Mouse (Mus musculus) heart, postnatal 14 days (tissue): ENCODE data around the gene Strn4. TPM values are rescaled to one million over a fixed set of nuclear protein-coding genes. Genes with fewer than 3 reads are reported as not detected.
A peak's percentile ranks its signal among the peaks of the same experiment; 100 is the strongest.

Experiments
- DNase-seq, 2 experiments: peaks; one replicate each; pipeline ENCODE4 v3.0.0; 2021 to 2022
- intact Hi-C: fragments of 180-260 bp; cut with DNase I; formaldehyde crosslinking; loops from one replicate; pipeline ENCODE4 v1.15.1; 2025
- total RNA-seq, 2 experiments: library from RNA; stranded (reverse); gene quantifications; 2 replicates each; pipeline ENCODE4 v1.2.3; 2021

Gene Strn4
- total RNA-seq, 2 experiments from 2014 or later: 65.3 to 69.1 TPM

DNA sequence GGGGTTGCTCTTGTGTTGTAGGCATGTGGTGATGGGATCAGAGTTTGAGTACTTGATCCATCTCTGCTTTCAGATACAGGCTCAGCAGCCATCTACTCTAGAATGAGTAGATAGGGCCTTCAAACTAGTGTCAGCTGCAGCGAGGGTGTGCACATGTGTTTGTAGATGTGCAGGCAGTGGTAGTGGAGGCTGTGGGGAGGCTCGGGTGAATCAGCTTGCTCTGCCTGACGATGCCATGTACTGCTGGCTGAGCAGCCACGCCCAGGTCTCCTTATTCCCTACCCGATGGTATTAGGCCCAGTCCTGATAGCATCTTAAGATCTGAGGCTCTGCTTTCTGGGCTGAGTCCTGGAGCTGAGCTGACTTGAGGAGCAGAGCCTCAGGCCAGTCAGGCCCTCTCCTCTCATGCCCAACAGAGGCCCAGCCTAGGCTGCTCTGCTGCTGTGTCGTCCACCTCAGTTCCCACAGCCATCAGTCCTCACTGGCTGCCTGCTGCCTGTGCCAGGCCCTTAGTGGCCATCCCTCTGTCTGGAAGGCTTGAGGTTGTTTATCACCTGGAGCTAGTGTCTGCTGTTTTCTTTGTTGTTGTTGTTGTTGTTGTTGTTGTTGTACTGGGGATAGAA lies 23.2 kb downstream of the Strn4 start:
- intact Hi-C loops: no loop called here
- no peak for DNase-seq

DNA sequence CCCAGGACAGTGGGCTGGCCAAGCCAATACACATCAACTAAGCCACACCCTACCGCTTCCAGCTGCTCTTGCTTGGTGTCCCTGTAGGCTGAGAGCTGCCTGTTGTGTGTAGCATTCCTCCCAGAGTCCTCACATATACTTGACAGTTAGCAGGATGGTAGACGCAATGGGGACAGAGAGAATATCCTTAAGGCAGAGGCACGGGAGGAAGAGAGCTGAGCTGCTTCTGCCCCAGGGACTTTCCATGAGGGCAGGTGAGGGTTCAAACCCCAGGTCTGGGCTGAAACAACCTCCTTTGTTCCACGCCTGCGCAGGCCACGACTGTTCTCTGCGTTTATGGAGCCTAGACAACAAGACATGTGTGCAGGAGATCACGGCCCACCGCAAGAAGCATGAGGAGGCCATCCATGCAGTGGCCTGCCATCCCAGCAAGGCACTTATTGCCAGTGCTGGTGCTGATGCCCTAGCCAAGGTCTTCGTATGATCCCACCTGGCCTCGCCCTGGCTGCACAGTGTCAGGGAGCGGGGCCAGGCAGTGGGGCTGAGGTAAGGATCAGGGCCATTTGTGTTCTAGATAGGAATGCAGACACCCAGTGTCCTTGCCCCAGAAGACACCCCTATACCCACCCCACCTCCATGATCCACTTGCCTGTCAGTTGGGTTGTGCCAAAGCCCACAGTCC lies 23.9 kb downstream of the Strn4 start:
- intact Hi-C loops: no loop called here
- no peak for DNase-seq

DNA sequence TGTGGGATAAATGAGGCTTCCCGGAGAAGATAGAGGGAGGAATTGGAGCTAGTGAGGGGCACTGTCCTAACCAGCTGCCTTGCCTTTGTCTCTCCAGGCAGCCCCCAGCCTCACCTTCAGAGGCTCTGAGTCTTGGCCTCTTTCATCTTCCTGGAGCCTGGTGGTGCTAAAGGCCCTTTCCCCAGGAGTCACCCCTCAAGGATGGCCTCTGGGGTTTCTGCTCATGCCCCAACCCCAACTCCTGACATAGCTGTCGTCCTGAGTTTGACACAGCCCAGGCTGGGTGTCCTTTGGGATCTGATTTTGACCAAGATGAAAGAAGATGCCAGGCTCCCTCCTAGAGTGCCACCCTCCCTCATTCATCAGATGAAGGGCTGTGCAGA lies 24.4 kb downstream of the Strn4 start:
- intact Hi-C loops: no loop called here
- no peak for DNase-seq

DNA sequence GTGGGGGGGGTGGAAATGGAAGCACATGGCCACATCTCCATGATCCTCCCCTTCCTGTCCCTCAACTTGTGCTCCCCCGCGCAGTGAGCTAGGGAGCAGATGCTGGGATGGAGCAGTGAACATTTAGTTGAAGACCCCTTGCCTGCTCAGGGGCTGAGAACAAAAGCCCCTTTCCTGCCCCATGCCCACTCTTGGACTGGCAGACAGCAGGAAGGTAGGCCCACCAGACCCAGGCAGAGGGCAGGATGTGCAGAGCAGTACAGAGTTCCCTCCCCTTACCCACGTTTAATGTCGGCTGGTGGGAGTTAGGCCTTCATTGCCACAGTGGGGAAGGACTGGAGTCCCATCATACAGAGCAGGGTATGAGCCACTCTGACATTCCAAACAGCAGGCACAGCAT lies 25.4 kb downstream of the Strn4 start:
- no peak for DNase-seq
- intact Hi-C loops: no loop called here

DNA sequence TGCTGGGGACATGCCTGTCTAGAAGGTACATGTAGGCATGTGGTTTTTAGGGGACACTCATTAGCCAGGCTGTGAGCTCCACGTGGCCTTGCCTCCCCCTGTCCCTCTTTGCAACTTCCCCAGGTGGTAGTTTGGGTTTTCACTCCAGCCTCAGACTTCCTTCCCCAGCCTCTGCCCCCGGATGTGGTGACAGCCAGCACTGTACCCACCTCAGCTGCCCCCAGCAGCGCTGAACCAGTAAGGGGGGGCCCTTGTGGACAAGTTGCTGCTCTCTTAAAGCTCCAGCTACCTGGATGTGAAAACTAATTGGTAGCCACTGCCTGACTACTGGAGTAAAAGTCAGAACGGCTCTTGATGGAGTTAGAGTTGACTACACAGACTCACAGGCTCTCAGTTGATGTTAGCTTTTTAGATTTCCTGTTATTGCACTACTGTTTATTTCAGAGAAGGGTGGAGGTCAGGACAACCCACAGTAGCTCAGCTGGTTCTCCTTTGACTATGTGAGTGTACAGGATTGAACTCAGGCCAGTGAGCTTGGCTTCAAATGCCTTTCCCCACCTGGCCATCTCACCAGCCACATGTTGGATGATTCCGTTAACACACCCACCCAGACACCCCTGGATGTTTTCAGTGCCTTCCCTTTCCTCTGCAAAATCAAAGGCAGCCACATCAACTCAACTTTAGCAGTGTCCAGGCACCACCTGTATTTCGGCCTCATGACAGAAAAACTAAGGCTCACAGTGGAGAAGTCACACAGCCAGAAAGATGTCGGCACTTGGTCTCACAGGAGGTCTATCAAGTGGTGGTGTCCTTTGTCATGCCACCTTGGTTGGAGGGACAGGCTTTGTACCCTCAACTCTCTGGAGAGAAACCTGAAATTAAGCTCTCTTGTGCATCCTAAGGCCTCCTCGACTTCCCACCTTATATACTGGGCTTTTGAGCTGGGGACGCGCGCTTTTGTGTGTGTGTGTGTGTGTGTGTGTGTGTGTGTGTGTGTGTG lies 26.2 kb downstream of the Strn4 start:
- no peak for DNase-seq
- intact Hi-C loops: no loop called here

DNA sequence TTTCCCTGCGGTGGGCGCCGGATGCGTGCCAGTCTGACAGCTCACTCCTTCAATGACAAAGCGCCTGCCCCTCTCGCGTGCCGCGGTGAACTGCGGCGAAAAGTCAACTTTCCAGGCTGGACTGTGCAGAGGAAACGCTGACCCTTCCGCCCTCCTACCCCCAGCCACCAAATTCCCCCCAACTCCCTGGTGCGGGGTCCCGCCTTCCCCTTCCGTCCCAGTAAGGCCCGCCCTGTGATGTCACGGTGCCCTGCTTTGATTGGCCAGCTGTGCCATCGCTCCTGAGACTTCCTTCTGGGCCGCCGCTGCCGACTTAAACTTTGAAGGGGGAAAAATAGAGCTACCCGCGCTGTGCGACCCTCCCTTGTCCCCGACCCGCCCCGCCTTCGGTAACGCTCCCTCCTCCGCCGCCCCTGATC lies 27.0 kb downstream of the Strn4 start, which contains the start of gene Prkd2:
Gene Prkd2 (plus strand): TSS at position 258 of the 419 bp plus-strand sequence.
- intact Hi-C loops: no loop called here
- DNase-seq: peak; percentile 91 to 95

DNA sequence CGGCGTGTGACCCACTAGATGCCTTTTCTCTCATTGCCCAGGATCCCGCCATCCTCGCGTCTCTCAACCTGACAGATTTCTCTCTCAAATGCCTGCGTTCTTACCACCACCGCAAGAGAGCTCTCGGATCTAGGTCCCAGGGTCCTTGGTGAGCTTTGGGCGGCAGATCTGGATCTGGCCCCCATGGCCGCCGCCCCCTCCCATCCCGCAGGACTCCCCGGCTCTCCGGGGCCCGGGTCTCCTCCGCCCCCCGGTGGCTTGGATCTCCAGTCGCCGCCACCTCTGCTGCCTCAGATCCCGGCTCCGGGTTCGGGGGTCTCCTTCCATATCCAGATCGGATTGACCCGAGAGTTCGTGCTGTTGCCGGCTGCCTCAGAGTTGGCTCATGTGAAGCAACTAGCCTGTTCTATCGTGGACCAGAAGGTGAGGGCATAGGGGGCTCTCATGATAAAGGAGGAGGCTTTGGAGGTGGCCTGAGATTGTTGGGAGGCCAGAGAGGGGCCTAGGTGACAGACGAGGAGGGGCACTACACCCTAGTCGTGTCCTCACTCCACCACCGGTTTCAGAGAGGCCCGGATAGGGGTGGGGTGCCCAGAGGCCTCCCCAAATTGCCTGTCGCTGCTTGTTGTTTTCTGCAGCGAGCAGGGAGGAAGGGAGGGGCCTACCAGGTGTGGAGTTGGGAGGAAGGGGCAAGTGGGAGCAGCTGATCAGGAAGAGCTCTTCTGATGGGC lies 27.9 kb downstream of the Strn4 start:
- peak; percentile 45 to 52 for DNase-seq
- intact Hi-C loops: no loop called here

DNA sequence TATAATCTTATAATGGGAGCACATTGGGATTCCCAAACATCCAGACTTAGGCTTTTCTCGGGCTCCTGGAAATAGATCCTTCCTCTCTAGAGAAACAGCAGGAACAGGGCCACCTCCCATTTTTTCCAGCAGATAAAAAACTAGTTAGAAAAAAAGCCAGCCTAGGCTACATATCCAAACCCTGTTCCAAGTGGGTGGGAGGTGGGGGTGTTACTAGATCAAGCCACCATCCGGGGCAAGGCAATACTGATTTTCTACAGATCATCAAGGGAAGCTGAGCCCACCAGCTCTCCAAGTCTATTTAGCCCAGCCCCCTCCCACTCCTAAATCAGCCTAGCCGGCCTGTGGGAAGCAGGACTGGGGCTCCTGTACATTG lies 29.0 kb downstream of the Strn4 start:
- intact Hi-C loops: no loop called here
- no peak for DNase-seq

DNA sequence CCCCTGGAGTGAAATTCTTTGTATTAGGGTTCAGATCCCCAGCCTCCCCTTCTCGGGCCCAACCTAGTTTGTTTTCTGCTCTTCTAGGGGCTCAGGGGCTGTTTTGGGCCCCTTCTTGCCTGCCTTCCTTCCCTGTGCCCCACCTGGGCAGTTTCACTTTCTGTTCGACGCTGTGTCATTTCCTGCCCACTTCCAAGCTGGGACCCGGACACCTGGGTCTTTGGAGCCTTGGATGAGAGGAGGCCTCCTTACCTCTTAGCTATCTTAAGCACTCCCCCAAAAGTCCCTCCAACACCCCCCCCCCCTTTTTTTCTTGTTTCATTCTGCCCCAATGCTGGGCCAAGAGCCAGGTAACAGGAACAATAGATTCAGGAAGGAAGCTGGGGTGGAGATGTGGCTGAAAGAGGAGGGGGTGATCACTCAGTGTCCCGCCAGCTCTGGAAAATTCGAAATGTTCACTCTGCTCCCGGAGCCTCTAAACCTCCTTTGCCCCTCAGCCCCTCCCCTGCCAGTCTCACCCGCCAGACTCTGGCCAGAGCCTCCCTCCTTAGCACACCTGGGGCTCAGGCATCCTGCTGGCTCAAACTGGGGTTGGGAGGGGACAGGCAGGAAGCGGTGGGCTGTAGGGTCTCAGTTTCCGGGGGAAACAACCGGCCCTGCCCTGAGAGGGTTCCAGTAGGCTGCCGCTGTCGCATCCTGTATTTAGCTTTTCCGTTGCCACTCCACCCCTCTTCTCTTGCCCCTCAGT lies 29.6 kb downstream of the Strn4 start:
- peak; percentile 55 to 58 for DNase-seq
- intact Hi-C loops: no loop called here

DNA sequence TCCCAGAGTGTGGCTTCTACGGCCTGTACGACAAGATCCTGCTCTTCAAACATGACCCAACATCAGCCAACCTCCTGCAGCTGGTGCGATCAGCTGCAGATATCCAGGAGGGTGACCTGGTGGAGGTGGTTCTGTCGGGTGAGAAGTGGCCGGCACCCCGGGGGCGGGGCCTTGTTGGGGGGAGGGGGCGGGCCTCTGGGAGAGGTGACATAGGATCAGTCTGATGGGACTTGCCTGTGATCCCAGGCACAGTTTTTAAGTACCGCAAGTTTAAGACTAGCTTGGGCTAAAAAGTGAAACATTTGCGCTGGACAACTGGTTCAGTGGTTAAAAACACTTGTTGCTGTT lies 30.1 kb downstream of the Strn4 start:
- intact Hi-C loops: no loop called here
- DNase-seq: no peak

DNA sequence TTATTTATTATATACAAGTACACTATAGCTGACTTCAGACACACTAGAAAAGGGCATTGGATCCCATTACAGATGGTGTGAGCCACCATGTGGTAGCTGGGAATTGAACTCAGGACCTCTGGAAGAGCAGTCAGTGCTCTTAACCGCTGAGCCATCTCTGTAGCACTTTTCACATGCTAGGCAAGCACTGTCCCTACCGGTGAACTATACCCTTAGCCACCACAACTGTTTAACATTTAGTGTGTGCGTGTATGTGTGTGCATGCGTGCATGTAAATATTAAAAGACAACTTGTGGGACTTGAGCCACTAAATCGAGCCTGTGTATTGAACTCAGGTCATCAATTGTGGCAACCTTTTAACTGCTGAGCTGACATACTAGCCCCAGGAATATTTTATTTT lies 31.1 kb downstream of the Strn4 start:
- no peak for DNase-seq
- intact Hi-C loops: no loop called here

DNA sequence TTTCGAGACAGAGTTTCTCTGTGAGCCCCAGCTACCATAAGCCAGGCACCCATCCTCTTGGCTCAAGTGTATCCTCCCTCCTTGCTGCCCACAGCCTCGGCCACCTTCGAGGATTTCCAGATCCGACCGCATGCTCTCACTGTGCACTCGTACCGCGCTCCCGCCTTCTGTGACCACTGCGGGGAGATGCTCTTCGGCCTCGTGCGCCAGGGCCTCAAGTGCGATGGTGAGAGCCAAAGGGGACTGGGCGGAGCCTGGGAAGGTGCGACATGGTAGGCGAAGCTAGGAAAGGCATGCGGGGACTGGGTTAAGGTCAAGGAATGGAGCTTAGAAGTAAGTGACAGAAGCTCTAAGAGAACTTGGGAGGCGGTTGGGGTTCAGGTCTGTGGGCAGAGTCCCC lies 31.8 kb downstream of the Strn4 start:
- no peak for DNase-seq

DNA sequence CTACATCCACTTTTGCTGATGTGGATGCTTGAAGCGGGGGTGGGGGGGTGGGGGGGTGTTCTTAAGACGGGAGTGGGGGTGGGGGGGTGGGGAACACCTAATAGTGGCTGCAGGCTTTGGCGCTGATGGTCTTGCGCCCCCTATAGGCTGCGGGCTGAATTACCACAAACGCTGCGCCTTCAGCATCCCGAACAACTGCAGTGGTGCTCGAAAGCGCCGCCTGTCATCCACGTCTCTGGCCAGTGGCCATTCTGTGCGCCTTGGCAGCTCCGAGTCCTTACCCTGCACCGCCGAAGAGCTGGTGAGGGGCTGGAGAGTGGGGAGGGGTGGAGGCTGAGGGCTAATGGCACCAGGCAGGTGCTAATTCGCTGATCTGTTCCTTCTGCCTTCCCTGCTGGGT lies 32.9 kb downstream of the Strn4 start:
- intact Hi-C loops: no loop called here
- peak; percentile 55 to 72 for DNase-seq

More for the DNA sequence above, 31.8 kb downstream of the Strn4 start:
- intact Hi-C loops: no loop called here

DNA sequence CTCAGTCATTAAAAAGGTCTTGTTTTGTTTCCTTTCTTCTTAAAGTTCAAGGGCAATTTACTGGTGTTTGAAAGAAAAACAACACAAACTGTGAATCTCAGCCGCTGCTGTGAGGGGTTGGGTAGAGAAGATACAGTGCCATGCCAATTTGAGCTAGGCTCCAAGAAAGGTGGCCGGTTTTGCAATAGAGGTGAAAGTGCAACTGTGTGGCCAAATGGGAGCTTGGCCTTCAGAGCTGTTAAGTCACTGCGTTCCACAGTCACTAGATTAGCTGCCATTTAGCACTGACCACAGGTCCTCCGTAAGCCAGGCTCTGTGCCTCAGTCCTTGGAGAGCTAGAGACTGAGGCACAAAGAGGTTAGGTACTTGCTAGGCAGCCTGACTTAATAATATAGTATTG lies 35.9 kb downstream of the Strn4 start:
- intact Hi-C loops: no loop called here

DNA sequence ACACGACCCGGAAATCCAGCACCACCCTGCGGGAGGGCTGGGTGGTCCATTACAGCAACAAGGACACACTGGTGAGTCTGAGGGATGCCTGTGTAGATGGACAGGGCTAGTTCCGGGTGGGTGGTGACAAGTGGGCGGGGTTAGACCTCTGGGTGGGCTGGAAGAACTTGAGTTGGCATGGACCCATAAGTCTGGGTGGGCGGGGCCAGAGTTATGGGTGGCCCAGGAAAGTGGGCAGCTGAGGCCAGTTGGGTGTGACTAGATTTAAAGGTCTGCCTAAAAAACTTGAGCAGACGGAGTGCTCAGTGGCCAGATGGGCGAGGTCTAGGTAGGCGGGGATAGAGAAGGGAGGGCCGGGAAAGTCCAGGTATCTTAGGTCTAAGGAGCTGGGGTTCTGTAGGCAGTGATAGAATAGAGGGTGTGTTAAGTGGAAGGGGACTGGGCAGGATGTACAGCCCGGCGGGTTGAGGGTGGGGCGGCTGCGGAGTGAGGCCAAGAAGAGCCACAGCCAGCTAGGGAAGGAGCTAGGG lies 37.7 kb downstream of the Strn4 start:
- peak in 1 of 2 experiments; percentile 40 for DNase-seq

More for the DNA sequence above, 35.9 kb downstream of the Strn4 start:
- no peak for DNase-seq

DNA sequence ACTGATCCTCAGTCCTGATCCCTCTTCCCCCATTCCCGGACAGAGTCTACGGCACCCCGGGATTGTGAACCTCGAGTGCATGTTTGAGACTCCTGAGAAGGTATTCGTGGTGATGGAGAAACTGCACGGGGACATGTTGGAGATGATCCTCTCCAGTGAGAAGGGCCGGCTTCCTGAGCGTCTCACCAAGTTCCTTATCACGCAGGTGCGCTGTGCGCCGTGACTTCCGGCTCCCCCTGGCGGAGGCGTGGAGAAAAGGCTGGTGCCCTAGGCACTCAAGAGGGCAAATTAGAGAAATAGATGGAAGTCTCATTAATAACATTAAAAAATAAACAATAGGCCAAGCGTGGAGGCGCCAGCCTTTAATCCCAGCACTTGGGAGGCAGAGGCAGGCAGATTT lies 42.6 kb downstream of the Strn4 start:
- intact Hi-C loops: no loop called here
- DNase-seq: peak in 1 of 2 experiments; percentile 61

More for the DNA sequence above, 37.7 kb downstream of the Strn4 start:
- intact Hi-C loops: no loop called here

DNA sequence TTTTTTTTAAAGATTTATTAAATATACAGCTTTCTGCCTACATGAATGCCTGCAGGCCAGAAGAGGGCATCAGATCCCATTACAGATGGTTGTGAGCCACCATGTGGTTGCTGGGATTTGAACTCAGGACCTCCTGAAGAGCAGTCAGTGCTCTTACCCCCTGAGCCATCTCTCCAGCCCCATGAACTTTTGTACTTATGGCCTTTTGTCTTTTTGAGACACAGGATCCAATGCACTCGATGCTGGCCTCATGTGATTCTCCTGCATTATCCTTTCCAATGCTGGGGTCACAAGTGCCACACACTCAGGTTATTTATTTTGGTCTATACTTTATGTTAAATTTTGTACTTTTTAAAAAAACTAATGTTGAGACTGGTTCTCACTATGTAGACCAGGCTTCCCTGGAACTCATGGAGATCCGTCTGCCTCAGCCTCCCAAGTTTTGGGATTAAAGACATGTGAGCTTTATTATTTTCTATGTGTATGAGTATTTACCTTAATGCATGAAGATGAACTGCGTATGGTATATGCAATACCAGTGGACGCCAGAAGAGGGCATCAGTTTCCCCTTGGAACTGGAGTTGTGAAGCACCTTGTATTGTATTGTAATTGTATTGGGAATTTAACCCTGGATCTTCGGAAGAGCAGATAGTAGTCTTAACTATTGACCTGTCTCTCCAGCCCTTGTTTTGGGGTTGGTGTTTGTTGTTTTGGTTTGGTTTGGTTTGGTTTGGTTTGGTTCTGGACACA lies 44.4 kb downstream of the Strn4 start:
- DNase-seq: peak; percentile 56 to 67
- intact Hi-C loops: loop anchor here (1.0 kb wide), 1 partner anchor 31 kb away; the partner anchor contains the start of gene Gng8

DNA sequence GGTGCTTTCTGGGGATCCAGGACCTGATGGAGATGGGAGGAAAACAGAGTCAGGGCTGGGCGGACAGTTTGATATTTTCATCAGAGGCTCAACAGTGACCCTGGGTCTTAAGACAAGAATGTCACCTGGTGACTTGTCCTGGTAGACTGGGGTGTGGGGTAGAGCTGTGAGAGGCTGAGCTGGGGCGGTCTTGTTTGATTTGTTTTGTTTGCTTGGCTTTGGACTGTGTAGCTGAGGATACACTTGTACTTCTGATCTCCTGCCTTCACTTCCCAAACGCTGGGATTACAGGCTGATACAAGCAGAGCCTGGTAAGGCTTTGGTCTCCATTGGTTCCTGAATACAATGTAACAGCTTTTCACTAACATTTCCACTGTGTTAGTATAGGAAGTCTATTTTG lies 51.8 kb downstream of the Strn4 start:
- intact Hi-C loops: no loop called here
- no peak for DNase-seq

DNA sequence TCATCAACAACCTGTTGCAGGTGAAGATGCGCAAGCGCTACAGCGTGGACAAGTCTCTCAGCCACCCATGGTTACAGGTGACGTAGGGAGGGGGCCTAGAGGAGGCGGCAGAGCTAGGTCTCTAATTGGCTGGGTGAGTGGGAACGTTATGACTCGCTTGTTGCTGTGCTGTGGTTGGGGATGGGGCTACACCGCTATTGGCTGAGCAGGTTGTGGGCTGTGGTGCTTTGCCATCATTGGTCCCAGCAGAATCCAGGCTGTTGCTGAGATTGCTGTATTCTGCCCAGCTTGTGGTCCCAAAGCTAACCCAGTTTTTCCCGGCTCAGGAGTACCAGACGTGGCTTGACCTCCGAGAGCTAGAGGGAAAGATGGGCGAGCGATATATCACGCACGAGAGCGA lies 53.8 kb downstream of the Strn4 start:
- no peak for DNase-seq
- intact Hi-C loops: no loop called here
